Mouse (Mus musculus): ENCODE results near the gene Fam193a.

The Fam193a gene

GRCm38 (mm10) chr5:34466079-34466478, 96.3 kb downstream of the Fam193a start:
- no peak for DNase-seq

DNA sequence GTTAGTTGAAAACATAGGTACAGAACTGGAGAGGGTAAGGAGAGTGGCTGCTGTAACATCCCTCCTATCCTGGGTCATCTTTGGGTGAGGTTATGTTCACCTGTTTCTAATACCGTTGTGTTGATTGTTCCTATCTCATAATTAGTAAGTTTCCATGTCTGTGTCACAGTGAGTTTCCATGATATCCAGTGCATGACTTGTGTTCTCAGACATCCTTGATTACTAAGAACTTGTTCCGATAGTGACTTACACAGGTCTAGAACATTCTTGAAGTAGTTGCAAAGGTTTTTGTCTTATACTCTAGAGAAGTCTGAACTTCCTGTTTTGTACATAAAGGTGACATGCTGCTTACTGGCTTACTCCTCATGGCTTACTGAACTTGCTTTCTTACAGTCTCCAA, 96.9 kb downstream of the Fam193a start:
- DNase-seq: no peak

DNA sequence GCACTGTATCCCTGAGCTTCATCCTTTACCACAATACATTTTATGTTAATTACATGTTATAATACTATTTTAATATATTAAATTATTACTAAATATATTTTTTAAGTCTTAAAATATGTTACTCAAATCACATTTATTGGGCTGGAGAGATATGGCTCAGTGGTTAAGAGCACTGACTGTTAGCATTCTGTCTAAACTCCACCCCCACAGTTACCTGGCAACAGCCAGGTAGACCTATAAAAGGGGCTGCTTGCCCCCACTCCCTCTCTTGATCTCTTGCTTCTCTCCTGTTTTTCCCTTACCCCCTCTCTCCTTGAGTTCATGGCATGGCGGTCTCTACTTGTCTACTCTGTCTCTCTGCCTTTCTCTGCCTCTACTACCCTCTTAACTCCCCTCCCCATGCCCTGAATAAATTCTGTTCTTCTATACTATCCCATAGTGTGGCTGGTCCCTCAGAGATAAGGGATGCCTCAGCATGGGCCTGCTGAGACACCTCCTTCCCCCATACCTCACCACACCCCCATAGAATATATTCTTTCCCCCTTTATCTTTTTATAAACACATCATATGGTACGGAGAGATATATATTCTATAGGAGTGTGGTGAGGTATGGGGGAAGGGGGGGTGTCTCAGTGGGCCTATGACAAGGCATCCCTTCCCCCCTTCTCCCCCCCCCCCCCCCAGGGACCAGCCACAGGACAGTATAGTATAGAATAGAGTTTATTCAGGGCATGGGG, 98.5 kb downstream of the Fam193a start:
- no peak for DNase-seq

DNA sequence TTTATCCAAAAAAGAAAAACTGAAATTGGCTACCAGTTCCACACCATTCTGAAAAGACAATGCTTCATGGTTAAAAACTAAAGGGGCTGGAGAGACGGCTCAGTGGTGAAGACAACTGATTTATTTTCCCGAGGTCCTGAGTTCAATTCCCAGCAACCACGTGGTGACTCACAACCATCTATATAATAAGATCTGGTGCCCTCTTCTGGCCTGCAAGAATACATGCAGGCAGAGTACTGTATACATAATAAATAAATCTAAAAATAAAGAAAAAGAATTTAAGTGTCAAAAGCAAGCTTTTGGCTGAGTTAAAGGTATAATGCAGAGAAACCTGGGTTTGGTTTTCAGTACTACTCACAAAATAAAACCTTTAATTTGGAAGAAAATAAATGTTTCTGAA, 111.2 kb downstream of the Fam193a start:
- DNase-seq: no peak

DNA sequence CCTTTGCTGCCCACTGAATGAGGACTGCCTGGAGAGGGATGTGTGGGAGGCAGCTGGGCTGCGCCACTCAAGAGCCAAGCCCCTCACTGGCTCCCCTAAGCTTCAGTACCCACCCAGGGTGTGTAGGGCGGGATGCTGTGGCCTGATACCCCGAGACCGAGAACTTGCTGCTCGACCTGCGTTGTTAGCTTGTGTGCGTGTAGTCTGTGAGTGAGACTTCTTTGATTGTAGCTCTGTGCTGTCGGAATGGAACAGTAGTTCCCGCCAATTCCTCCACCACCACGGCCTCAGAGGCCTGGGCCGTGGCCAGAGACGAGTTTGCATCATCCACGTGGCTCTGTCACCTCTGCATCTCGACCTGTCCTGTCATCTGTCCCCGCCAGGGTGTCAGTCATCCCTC, 116.0 kb downstream of the Fam193a start:
- no peak for DNase-seq

DNA sequence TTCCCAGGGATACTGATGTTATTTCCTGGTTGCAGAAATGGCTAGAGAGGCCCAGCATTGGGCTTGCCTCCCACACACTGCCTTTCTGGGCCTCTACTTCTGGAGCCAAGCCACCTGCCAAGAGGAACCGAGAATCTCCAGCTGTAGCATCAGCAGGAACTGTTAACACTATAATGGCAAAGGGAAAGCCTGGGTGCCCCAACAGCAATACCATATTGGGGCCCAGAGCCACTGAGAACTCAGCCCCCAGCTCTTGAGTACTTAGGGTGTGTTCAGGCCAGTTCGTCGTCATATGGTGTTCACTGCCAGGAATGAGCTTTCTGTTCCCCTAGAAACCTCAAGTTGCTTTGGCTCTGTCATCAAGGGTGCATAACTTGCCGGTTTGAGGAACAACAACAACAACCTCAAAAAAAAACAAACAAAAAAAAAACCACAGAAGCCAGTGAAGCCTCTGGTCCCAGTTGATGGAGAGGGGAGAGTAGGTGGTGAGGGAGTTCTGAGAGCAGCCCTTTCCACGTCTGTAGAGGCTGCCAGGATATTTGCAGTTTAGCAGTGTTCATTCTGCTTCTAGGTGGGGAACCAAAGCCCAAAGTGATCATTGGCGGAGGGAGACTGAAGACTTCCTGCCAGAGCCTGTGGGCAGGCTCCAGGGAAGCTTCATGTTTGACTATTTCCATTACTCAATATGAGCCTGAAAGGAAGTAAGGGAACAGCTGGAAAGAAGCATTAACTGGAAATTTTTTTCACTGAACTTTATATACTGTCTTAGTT, 117.8 kb downstream of the Fam193a start:
- DNase-seq: no peak

DNA sequence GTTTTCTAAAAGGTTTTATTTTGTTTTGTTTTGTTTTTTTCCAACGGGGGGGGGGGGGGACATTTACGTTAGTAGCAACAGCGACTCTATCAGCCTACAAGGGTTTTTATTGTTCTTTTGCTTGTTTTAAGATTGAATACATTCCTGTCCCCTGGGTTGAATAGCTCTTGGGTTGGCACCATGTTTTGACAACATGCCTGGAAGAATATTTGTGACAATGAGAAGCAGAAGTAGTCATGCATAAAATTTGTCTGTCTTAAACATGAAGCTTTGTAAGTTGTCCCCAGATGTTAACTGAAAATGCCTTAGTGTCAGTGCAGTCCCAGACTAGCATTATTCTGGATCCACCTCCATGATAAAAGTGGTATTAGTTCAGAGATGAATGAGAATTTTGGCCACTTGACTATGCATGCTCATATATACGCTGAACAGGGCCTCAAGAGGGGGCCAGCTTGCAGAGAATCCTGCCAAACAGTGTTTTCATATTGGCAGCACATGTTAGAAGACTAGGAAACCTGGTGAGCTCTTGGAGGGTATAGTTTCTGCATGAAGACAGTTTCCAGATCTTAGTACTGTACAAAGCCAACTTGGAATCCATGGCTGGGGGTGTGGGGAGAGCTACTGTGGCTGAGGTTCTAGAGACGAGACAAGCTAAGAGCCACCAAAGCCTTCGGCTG, 119.1 kb downstream of the Fam193a start:
- DNase-seq: no peak

DNA sequence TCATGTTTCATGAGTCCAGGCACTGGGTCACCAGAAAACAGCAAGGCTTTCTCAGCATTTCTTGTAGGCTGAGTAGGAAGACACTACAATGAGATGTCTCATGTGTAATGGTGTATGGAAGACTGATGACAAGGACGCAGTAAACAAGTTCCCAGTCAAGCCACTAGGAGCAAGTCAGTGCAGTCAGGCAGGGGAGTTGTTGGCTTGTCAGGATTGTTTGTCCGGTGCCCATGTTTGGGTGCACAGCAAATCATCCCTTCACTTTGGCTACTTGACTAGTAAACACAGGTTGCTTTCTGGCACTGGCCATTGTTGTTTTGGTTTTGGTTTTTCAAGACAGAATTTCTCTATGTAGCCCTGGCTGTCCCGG, 119.7 kb downstream of the Fam193a start:
- no peak for DNase-seq

GRCm38 (mm10) chr5:34496745-34497144, 127.0 kb downstream of the Fam193a start:
- no peak for DNase-seq

DNA sequence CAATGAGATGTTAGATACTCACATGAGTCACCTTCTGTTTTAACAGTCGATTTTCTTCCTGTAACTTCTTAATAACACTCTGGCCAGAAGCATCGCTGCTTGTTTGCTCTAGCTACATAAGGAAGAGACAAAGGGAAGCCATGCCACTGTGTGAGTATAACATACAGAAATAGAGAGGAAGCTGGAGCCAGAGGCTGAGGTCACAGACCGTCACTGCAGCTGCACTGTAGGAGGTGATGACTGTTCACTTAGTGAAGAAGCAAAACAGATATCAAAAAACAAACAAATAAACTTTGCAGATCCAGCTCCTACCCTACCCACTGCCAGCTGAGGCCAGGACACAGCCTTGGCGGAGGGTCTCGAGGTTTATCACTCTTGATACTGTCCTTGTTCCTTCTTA, 131.2 kb downstream of the Fam193a start:
- DNase-seq: no peak

DNA sequence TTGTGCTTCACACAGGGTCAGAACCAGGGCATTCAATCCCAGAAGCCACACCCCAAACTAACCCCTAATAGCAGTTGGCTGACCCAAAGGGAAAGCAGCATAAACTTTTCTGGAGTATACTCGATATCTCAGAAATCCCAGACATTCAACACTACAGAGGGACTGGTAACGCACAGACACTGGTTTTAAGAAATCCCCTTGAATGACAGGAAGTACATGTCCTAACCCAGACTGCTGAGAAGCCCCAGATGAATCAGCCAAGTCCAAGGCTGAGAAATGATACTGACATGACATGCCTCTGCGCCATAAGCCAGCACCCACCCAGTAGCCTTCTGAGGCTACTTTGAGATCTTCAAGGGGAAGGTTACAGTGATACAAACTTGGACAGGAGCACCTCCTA, 131.9 kb downstream of the Fam193a start:
- no peak for DNase-seq

GRCm38 (mm10) chr5:34502411-34502810, 132.7 kb downstream of the Fam193a start:
- DNase-seq: no peak

DNA sequence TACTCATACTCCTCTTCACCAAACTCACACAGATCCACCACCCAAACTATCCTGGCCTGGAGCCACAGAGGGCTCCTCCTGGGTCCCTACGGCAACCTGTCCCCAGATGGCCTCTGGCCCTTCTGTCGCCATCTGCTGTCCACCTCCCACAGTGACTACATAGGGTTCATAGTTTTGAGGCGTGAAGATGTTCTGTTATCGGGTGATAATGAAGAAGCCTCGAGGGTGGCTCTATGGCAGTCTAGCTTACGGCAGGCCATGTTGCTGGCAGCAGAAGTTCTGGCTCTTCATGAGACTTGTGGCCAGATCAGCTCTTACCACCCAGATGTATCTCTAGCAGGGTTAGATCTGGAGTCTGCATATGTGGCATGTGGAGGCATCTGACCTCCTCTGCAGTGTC, 133.1 kb downstream of the Fam193a start:
- no peak for DNase-seq

DNA sequence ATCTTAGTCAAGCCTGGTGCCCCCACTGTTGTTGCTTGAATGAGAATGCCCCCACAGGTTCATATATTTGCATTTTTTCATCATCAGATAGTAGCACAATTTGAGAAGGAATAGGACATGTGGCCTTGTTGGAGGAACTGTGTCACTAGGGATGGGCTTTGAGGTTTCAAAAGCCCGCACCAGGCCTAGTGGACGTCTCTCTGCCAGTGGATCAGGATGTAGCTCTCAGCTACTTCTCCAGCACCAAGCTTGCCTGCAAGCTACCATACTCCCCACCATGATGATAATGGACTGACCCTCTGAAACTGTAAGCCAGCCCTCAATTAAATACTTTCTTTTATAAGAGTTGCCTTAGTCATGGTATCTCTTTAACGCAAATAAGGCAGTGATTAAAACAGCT, 142.8 kb downstream of the Fam193a start:
- DNase-seq: no peak

DNA sequence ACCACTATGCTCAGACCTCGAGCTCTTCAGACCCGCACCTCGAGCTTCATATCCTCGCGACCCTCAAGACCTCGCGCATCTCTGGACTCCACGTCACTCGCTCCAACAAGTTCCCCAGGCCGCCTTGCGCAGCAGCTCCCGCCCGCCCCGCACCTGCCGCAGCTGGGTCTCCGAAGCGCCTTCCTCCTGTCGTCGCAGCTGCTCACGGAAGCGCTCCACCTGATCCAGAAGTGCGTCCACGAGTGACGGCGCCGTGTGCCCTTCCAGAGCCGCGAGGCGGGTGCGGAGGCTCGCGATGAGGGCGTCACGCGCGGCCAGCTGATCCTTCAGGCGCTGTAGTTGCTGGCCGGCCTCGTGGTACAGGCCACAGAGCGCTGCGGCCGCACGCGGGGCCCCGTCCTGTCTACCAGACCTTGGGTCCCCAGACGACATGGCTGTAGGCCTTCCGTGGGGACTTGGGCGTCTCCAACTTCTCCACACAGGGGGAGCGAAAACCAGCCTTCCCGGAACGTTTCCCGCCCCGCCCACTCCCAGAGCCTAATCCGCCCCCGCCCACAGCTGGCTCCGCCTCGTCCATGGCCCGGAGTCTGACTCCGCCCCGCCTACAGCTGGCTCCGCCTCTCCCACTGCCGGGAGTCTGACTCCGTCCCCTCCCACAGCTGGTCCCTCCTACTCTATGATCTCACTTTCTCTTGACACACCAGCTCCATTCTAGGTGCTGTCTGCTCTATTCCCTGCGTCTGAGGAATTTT, 143.9 kb downstream of the Fam193a start, which contains the start of gene Tnip2:
Gene Tnip2, minus strand, starts transcription at position 526 of the 752 bp plus-strand sequence.
- DNase-seq: peak; percentile 89

DNA sequence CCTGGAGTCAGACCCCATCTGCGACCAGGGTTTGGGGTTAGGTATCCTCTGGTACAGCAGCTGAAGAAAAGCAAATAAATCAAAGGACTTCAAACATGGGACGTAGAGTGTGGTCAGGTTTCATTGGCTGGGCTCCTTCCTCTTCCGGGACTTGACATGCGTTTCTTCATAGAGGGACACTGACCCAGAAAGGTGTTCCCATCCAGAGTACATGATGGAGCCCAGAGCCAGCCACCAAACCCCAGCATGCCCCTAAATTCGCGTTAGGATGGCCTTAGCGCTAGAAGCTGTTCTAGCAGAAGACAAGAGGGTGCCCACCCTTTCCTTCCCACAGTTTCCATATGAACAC, 144.5 kb downstream of the Fam193a start:
- DNase-seq: no peak

GRCm38 (mm10) chr5:34515096-34515495, 145.4 kb downstream of the Fam193a start:
- no peak for DNase-seq

GRCm38 (mm10) chr5:34517913-34518312, 148.2 kb downstream of the Fam193a start:
- DNase-seq: peak; percentile 78

- DNase-seq: no peak
Observed at GRCm38 (mm10) chr5:34519389-34519910, 149.7 kb downstream of the Fam193a start.

DNA sequence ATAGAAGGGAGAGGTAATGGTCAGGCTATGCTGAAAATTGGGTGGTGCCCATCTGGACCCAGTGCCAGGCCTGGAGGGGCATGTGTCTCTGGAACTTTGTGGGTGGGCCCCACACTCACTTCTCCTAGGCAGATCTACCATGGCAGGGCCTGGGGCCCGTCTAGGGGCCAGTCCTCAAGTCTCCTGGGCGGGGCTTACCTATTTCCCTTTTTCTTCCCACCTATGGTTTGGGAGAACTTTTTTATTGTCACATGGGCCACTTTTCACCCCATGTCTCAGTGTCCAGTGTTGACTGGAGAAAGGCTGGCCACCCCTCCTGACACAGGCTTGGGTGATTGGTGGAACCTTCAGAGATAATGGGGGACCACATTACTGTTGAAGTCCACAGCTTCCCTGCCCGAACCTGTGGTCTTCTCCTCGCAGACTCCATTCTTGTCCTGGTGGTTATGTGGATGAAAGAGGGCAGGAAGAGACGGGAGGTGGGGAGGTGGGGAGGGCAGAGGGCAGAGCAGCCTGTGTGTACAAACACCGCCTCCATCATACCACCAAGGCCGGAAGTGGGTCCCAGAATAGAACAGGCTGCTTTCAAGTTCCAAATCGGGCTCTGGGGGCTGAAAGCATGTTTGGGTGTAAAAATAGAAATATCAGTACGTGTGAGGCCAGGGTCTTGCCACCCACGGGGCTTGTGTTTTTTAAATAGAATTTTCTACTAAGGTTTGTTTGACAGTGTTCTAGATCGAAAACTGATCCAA, 150.9 kb downstream of the Fam193a start:
- no peak for DNase-seq

GRCm38 (mm10) chr5:34521337-34521736, 151.6 kb downstream of the Fam193a start:
- DNase-seq: no peak

- no peak for DNase-seq
Observed at GRCm38 (mm10) chr5:34523958-34524485, 154.3 kb downstream of the Fam193a start.

Measured in right cerebral cortex, postnatal 14 days (tissue).